Mouse (Mus musculus) spleen, adult 2 months (tissue): Measurements from ENCODE around the gene Cbarp. TPM values are rescaled to one million over a fixed set of nuclear protein-coding genes. Genes with fewer than 3 reads are reported as not detected.

Experiments used
- DNase-seq, 2 experiments: peaks; one replicate each; pipeline versions ENCODE4 v3.0.0 to v3.0.0-alpha.2; 2012 to 2021; ENCODE audit warnings: low spot score in 2 of 2, low read depth in 1 of 2
- H3K27ac ChIP-seq: fragments of 200-500 bp; 2 replicates; pipeline ENCODE4 v1.5.1; 2012; ENCODE audit warnings: low read length, inconsistent platforms; ENCODE audit not compliant: insufficient read depth
- H3K27me3 ChIP-seq: fragments of 200-500 bp; 2 replicates; pipeline ENCODE4 v1.6.1; 2012; ENCODE audit warnings: mild to moderate bottlenecking, moderate library complexity, low read length, inconsistent platforms; ENCODE audit not compliant: control insufficient read depth, insufficient read depth
- H3K36me3 ChIP-seq: fragments of 200-500 bp; 2 replicates; pipeline ENCODE4 v1.6.1; 2012; ENCODE audit warnings: mild to moderate bottlenecking, low read length, inconsistent platforms; ENCODE audit not compliant: control insufficient read depth, insufficient read depth
- H3K4me1 ChIP-seq: fragments of 200-500 bp; 2 replicates; pipeline ENCODE4 v1.6.1; 2011; ENCODE audit warnings: inconsistent platforms; ENCODE audit not compliant: control insufficient read depth, insufficient read depth, insufficient read length
- H3K4me3 ChIP-seq: fragments of 200-500 bp; 2 replicates; pipeline ENCODE4 v1.5.1; 2011; ENCODE audit warnings: mild to moderate bottlenecking, inconsistent platforms; ENCODE audit not compliant: insufficient read depth, insufficient read length; ENCODE audit errors: extremely low read depth
- CTCF ChIP-seq: fragments of 200-500 bp; IDR thresholded peaks from 2 replicates; pipeline ENCODE4 v1.5.1; 2011; ENCODE audit warnings: mild to moderate bottlenecking, inconsistent platforms; ENCODE audit not compliant: insufficient read depth, insufficient read length, insufficient replicate concordance; ENCODE audit errors: extremely low read depth
- POLR2A ChIP-seq: fragments of 200-500 bp; IDR thresholded peaks from 2 replicates; pipeline ENCODE4 v1.6.1; 2011; ENCODE audit warnings: low read depth, low read length, inconsistent platforms
- WGBS: fragments of 180-500 bp; shearing (Covaris S2); methylation state at CpG from one replicate; pipeline ENCODE4 v1.1.7; 2018; 5-methylcytosine and 5-hydroxymethylcytosine counted together
- polyA plus RNA-seq: library from polyadenylated mRNA; depleted of rRNA; stranded (reverse); fragments of >200 nt; gene quantifications from 2 replicates; pipeline ENCODE4 v1.2.3, GENCODE M21; 2012

The Cbarp gene
- polyA plus RNA-seq, 1 experiment = 11.9 TPM

- no peak for TF ChIP-seq CTCF
- Histone ChIP-seq H3K36me3 (peaks cover 14% of the 10 kb centered on the region), H3K4me1 (peaks cover 14% of the 10 kb centered on the region), H3K27ac (no peak overlapping the region), H3K4me3 (no peak overlapping the region), H3K27me3 (no peaks in the 10 kb centered on the region)
- DNase-seq = no peak
- WGBS = 52% methylated on average over 2 of the region's 2 CpGs
Measured at GRCm38 (mm10) chr10:80120146-80120545, 20.5 kb downstream of the Cbarp start.

GRCm38 (mm10) chr10:80118552-80118951 is 22.1 kb downstream of the Cbarp start:
- TF ChIP-seq CTCF = no peak
- no peak for TF ChIP-seq POLR2A
- 60% methylated on average over 6 of the region's 6 CpGs for WGBS
- H3K4me1 ChIP-seq = peaks cover 14% of the 10 kb centered on the region
- no peak overlapping the region for H3K4me3 ChIP-seq
- no peaks in the 10 kb centered on the region for H3K27me3 ChIP-seq
- no peak overlapping the region for H3K27ac ChIP-seq
- no peak for DNase-seq
- peaks cover 7% of the 10 kb centered on the region for H3K36me3 ChIP-seq

DNA sequence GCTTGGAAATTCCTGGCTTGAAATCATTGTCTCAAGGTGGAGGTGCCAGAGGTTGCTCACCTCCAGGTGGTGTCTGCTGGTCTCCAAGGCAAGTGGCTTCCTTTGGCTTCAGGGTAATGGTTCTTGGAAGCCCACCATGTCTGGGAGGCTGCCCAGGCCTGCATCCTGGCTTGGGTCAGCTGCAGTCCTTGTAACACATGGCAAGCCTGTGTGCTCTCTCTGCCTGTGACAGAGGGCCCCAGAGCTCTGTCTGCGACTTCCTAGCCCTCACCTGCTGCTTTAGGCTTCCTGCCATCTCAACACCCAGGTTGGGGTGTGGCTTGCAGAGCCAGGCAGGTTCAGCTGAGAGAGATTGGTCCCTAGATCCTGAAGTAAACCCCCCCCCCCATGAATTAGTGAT is 22.9 kb downstream of the Cbarp start:
- no peak for DNase-seq
- peak overlapping the region; percentile 21; the same call in 1 of the 2 replicates for H3K4me3 ChIP-seq
- H3K27me3 ChIP-seq = no peaks in the 10 kb centered on the region
- peak overlapping the region; percentile 63; the same call in 1 of the 2 replicates for H3K27ac ChIP-seq
- 30% methylated on average over 1 of the region's 1 CpGs for WGBS
- peaks cover 5% of the 10 kb centered on the region for H3K36me3 ChIP-seq
- peaks cover 14% of the 10 kb centered on the region for H3K4me1 ChIP-seq
- TF ChIP-seq POLR2A (no peak), CTCF (no peak)

DNA sequence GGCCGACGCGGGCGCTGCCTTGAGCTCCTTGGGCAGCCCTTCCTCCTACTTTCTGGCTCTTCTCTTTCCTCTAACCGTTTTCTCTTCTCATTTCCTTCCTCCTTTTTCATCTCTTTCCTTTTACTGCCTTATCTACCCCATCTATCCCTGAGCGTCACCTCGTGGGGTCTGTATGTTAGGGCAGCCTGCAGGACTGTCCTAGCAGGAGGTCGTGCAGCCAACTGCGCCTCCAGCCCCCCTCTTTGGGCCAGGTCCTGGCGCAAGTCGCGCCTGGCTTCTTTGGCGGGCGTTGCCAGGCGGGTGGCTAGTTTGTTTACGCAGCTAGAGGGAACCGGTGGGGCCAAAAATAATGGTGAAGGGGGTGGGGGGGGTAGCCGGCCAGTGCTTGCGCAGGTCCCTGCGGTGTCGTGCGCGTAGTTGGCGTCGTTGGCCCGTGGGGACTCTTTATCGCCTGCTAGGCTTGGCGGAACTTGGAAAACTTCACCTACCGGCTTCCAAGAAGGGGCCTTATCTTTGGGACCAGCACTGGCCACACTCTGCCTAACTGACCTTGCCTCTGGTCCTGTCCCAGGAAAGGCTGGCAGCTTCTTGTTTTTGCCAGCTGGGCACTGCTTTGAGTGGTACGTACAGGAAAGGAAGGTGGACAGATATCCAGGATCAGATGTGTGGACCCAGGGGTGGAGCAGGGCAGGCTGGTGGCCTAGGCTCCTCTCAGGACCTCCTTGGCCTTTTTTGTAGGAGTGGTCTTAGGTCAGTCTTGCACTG is 23.5 kb downstream of the Cbarp start:
- TF ChIP-seq CTCF = no peak
- no peak for TF ChIP-seq POLR2A
- H3K4me3 ChIP-seq = peak overlapping the region; percentile 92
- H3K4me1 ChIP-seq = peaks cover 14% of the 10 kb centered on the region
- DNase-seq = no peak
- no peaks in the 10 kb centered on the region for H3K27me3 ChIP-seq
- peaks cover 5% of the 10 kb centered on the region for H3K36me3 ChIP-seq
- WGBS = 3% methylated on average over 30 of the region's 30 CpGs
- peak overlapping the region; percentile 63 for H3K27ac ChIP-seq

GRCm38 (mm10) chr10:80116563-80116926 is 24.1 kb downstream of the Cbarp start:
- Histone ChIP-seq H3K4me1 (peaks cover 14% of the 10 kb centered on the region), H3K27me3 (no peaks in the 10 kb centered on the region), H3K27ac (peak overlapping the region; percentile 63), H3K4me3 (peak overlapping the region; percentile 92), H3K36me3 (peaks cover 5% of the 10 kb centered on the region)
- DNase-seq = no peak
- TF ChIP-seq POLR2A = no peak
- TF ChIP-seq CTCF = no peak
- WGBS = under 1% methylated on average over 27 of the region's 27 CpGs

DNA sequence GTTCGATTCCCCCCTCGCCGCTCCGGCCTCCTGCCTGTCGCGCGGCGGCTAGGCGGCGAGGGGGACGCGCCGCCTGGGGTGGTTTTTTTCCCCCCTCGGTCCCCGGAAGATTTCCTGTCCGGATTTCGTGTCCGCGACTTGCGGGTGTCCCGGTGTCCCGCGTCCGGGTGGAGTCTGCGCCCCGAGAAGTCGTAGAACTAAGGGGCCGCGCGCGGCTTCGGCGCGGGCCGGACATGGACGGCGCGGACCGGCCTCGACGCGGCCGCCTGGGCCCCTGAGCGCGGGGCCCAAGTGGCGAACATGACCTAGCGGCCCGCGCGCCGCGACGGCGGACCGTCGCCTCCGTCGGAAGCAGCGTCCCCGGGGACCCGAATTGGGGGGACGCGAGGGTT is 24.7 kb downstream of the Cbarp start:
- Histone ChIP-seq H3K27ac (peak overlapping the region; percentile 85), H3K4me1 (peaks cover 14% of the 10 kb centered on the region), H3K27me3 (no peaks in the 10 kb centered on the region), H3K4me3 (peak overlapping the region; percentile 92), H3K36me3 (peaks cover 3% of the 10 kb centered on the region)
- TF ChIP-seq CTCF (no peak), POLR2A (no peak)
- DNase-seq = no peak
- WGBS = under 1% methylated on average over 63 of the region's 63 CpGs

- DNase-seq = peak; percentile 100
- H3K27ac ChIP-seq = peak within 1 kb of the TSS; percentile 95
Measured at GRCm38 (mm10) chr10:80115290-80115943, 25.2 kb downstream of the Cbarp start, which contains the start of gene Stk11. Stk11 (plus strand) TSS chr10:80115803.

More at GRCm38 (mm10) chr10:80115290-80115943, 25.2 kb downstream of the Cbarp start, which contains the start of gene Stk11:
- no peak for TF ChIP-seq CTCF
- TF ChIP-seq POLR2A = peak; percentile 85
- Histone ChIP-seq H3K27me3 (no peaks in the 10 kb centered on the region), H3K4me3 (peak within 1 kb of the TSS; percentile 92), H3K36me3 (peaks cover 3% of the 10 kb centered on the region), H3K4me1 (peaks cover 14% of the 10 kb centered on the region)
- 1% methylated on average over 68 of the region's 70 CpGs for WGBS
